Mouse (Mus musculus) kidney, adult 2 months (tissue): ENCODE data around the gene Ror2.

Experiments used
- CTCF ChIP-seq: fragments of 200-500 bp; conservative IDR thresholded peaks from 2 replicates; pipeline ENCODE4 v1.5.1; 2011; ENCODE audit warnings: low read depth, mild to moderate bottlenecking, control low read depth, low read length, moderate library complexity, mixed read lengths; ENCODE audit not compliant: insufficient read depth, insufficient read length
- POLR2A ChIP-seq: fragments of 200-500 bp; IDR thresholded peaks from one replicate; pipeline ENCODE4 v1.6.1; 2011; ENCODE audit warnings: low read depth, low read length, control low read depth

GRCm38 (mm10) chr13:53130032-53130431, 155.9 kb downstream of the Ror2 start:
- TF ChIP-seq CTCF (no peak), POLR2A (no peak)
